Mouse (Mus musculus) forebrain, embryonic 13.5 days (tissue): ENCODE data around the gene Dock3. TPM values are rescaled to one million over a fixed set of nuclear protein-coding genes. Genes with fewer than 3 reads are reported as not detected.

Experiments used
- ATAC-seq: fragments of 200-750 bp; cut with Nextera tagmentation; 2 replicates; pipeline ENCODE4 v1.8.0; 2017
- H3K27ac ChIP-seq: fragments of 300-500 bp; sonication (generic); 2 replicates; pipeline ENCODE4 v1.5.1; 2015; ENCODE audit warnings: inconsistent platforms, mild to moderate bottlenecking, moderate library complexity
- H3K27me3 ChIP-seq: fragments of 300-500 bp; sonication (generic); 2 replicates; pipeline ENCODE4 v1.6.1; 2015; ENCODE audit warnings: mild to moderate bottlenecking, inconsistent platforms
- H3K36me3 ChIP-seq: fragments of 300-500 bp; sonication (generic); 2 replicates; pipeline ENCODE4 v1.6.1; 2015; ENCODE audit warnings: mild to moderate bottlenecking, inconsistent platforms; ENCODE audit not compliant: poor library complexity, severe bottlenecking
- H3K4me1 ChIP-seq: fragments of 300-500 bp; sonication (generic); 2 replicates; pipeline ENCODE4 v1.6.1; 2015; ENCODE audit warnings: inconsistent platforms
- H3K4me2 ChIP-seq: fragments of 300-500 bp; sonication (generic); 2 replicates; pipeline ENCODE4 v1.6.1; 2015; ENCODE audit warnings: inconsistent platforms, mild to moderate bottlenecking, moderate library complexity
- H3K4me3 ChIP-seq: fragments of 300-500 bp; sonication (generic); 2 replicates; pipeline ENCODE4 v1.5.1; 2015; ENCODE audit warnings: mild to moderate bottlenecking, inconsistent platforms
- H3K9ac ChIP-seq: fragments of 300-500 bp; sonication (generic); 2 replicates; pipeline ENCODE4 v1.6.1; 2015; ENCODE audit warnings: mild to moderate bottlenecking, inconsistent platforms
- H3K9me3 ChIP-seq: fragments of 300-500 bp; sonication (generic); replicated peaks from 2 replicates; pipeline ENCODE4 v1.6.1; 2016; ENCODE audit warnings: inconsistent platforms
- WGBS: fragments of 180-500 bp; shearing (Covaris S2); methylation state at CpG from one replicate; pipeline ENCODE4 v1.1.7; 2015; 5-methylcytosine and 5-hydroxymethylcytosine counted together
- microRNA-seq: library from miRNA; unstranded; fragments of <30 nt; microRNA quantifications from one replicate; pipeline ENCODE4, GENCODE M21; 2016
- polyA plus RNA-seq: library from polyadenylated mRNA; unstranded; fragments of >200 nt; fragmentation: Nextera tagmentation; extraction: Ambion mirVana; gene quantifications from 2 replicates; pipeline ENCODE4 v1.2.1, GENCODE M21; 2015

Gene Dock3
- polyA plus RNA-seq, 1 experiment from 2014 or later, result 16.1 TPM

DNA sequence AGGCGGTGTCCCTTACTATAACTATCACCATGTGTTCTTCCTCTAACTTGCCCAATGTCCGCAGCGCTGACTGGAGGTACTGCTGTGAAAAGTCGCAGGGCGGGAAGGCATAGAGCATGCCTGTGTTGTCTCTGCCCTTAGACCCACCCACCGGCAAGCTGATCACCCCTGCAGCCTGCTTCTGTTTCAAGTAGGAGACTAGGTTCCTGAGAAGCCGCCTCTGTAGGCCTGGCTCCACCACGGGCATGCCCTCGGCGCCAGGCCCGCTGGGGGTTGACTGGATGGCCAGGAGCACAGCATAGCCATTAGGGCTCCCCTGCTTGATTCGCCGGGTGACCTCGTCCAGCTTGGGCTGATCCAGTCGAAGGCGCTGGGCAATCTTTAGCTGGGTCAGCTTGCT, 347.4 kb downstream of the Dock3 start:
- Histone ChIP-seq H3K36me3 (peaks cover 77% of the 10 kb centered on the region), H3K27ac (no peak overlapping the region), H3K4me3 (peak overlapping the region; percentile 97), H3K4me2 (peak overlapping the region; percentile 98), H3K9me3 (no peaks in the 10 kb centered on the region), H3K4me1 (peaks cover 68% of the 10 kb centered on the region), H3K9ac (peak overlapping the region; percentile 99), H3K27me3 (no peaks in the 10 kb centered on the region)
- ATAC-seq, result no peak
- WGBS, result 52% methylated on average over 16 of the region's 16 CpGs

GRCm38 (mm10) chr9:106883085-106883484, 348.6 kb downstream of the Dock3 start:
- Histone ChIP-seq H3K9ac (peak overlapping the region; percentile 60), H3K9me3 (no peaks in the 10 kb centered on the region), H3K4me2 (peak overlapping the region; percentile 98), H3K27ac (no peak overlapping the region), H3K27me3 (no peaks in the 10 kb centered on the region), H3K36me3 (peaks cover 76% of the 10 kb centered on the region), H3K4me1 (peaks cover 57% of the 10 kb centered on the region), H3K4me3 (peak overlapping the region; percentile 30)
- no peak for ATAC-seq
- WGBS, result 78% methylated on average over 3 of the region's 3 CpGs

- peaks cover 48% of the 10 kb centered on the region for H3K4me1 ChIP-seq
- H3K27ac ChIP-seq, result no peak overlapping the region
- H3K4me3 ChIP-seq, result no peak overlapping the region
- H3K27me3 ChIP-seq, result no peaks in the 10 kb centered on the region
- H3K36me3 ChIP-seq, result peaks cover 79% of the 10 kb centered on the region
- 71% methylated on average over 4 of the region's 4 CpGs for WGBS
- peak overlapping the region; percentile 60; the same call in 1 of the 2 replicates for H3K9ac ChIP-seq
- peak overlapping the region; percentile 24 for H3K4me2 ChIP-seq
- H3K9me3 ChIP-seq, result no peaks in the 10 kb centered on the region
- no peak for ATAC-seq
Observed at GRCm38 (mm10) chr9:106882176-106882575, 349.5 kb downstream of the Dock3 start.

DNA sequence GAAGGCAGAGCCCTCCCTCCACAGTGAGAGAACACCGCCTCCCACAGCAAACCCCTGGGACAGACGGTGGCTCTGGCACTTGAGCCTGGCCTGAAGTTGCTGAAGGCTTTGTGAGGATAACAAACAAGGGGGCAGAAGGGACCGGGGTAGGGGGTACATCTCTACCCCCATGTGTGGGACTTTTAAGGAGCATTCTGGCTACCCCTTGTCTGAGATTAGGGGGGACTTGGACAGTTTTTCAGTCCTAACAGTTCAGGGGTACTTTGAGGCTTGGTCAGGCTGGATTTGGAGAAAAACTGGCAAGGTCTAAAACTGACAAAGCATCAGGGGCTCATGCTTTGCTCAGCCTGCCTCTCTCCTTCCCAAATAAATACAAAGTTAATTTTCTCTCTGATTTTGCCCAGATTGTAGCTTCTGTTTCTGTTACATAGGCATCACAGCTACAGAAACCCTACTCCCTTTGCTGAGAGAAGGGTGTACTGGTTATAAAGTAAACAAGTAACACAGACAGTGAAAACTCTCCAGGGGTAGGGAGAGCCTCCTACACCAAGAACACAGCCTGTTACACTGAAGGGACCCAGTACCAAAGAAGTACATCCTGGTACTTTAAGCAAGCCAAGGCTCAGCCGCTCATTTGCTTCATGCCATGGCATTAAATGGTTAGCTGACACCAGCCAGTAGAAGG, 350.5 kb downstream of the Dock3 start:
- H3K9me3 ChIP-seq, result no peaks in the 10 kb centered on the region
- H3K36me3 ChIP-seq, result peaks cover 88% of the 10 kb centered on the region
- 67% methylated on average over 4 of the region's 4 CpGs for WGBS
- no peaks in the 10 kb centered on the region for H3K27me3 ChIP-seq
- H3K27ac ChIP-seq, result peak overlapping the region; percentile 31; the same call in 1 of the 2 replicates
- peak overlapping the region; percentile 34; the same call in 1 of the 2 replicates for H3K9ac ChIP-seq
- ATAC-seq, result no peak
- H3K4me2 ChIP-seq, result no peak overlapping the region
- H3K4me3 ChIP-seq, result peak overlapping the region; percentile 9; the same call in 1 of the 2 replicates
- H3K4me1 ChIP-seq, result peaks cover 48% of the 10 kb centered on the region

- WGBS, result 54% methylated on average over 4 of the region's 4 CpGs
Observed at GRCm38 (mm10) chr9:106879471-106879870, 352.2 kb downstream of the Dock3 start.

DNA sequence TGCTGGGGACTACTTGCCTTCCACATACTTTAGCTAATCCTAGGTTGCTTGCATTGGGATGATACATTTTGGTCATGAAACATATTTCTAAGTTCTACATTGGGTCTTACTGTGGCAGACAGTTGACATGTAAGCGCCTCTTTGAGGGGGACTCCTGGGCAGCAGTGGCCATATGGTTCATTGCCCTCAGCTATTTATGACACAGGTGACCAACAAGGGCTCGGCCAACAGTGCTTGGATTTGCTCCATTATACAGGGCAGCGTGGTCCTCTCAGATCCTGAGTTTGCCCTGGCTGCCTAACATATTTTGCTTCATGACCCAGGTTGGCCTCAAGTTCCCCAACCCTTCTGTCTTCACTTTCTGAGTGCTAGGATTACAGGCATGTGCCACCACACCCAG, 355.0 kb downstream of the Dock3 start:
- Histone ChIP-seq H3K9ac (no peak overlapping the region), H3K27ac (no peak overlapping the region), H3K36me3 (peaks cover 84% of the 10 kb centered on the region), H3K27me3 (no peaks in the 10 kb centered on the region), H3K4me1 (peaks cover 8% of the 10 kb centered on the region), H3K9me3 (no peaks in the 10 kb centered on the region), H3K4me3 (no peak overlapping the region), H3K4me2 (no peak overlapping the region)
- 90% methylated on average over 3 of the region's 3 CpGs for WGBS
- ATAC-seq, result no peak

More at GRCm38 (mm10) chr9:106879471-106879870, 352.2 kb downstream of the Dock3 start:
- no peak overlapping the region for H3K9ac ChIP-seq
- peaks cover 36% of the 10 kb centered on the region for H3K4me1 ChIP-seq
- peaks cover 91% of the 10 kb centered on the region for H3K36me3 ChIP-seq
- H3K4me3 ChIP-seq, result no peak overlapping the region
- H3K9me3 ChIP-seq, result no peaks in the 10 kb centered on the region
- H3K27me3 ChIP-seq, result no peaks in the 10 kb centered on the region
- H3K4me2 ChIP-seq, result no peak overlapping the region
- no peak overlapping the region for H3K27ac ChIP-seq
- no peak for ATAC-seq

DNA sequence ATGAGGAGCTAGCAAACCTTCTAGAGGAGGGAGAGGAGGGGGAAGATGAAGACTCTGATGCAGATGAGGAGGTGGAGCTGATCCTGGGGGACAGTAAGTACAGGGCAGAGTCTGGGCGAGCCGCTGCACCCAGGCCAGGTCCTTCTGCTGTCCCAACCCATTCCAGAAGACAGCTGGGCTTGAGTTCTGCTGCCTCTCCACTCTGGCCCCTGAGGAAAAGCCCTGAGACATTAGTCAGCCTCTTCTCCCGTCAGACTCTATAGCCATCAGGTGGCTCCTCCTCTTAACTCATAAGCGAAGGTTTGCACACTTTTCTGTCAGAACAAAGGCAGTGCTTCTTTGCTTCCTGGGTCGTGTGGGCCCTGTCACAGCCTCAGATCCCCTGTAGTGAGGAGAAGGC, 357.5 kb downstream of the Dock3 start:
- WGBS, result 80% methylated on average over 5 of the region's 5 CpGs
- ATAC-seq, result no peak
- H3K9ac ChIP-seq, result no peak overlapping the region

DNA sequence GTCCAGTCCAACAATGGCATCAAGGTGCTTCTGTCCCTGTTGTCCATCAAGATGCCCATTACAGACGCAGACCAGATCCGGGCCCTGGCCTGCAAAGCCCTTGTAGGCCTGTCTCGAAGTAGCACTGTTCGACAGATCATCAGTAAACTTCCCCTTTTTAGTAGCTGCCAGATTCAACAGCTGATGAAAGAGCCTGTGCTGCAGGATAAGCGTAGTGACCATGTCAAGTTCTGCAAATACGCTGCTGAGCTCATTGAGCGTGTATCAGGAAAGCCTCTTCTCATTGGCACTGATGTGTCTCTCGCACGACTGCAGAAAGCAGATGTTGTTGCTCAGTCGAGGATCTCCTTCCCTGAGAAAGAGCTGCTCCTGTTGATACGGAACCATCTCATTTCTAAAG, 373.7 kb downstream of the Dock3 start:
- Histone ChIP-seq H3K27ac (no peak overlapping the region), H3K9ac (no peak overlapping the region), H3K4me1 (no peaks in the 10 kb centered on the region), H3K4me2 (no peak overlapping the region), H3K4me3 (no peak overlapping the region), H3K27me3 (no peaks in the 10 kb centered on the region), H3K36me3 (peaks cover 82% of the 10 kb centered on the region), H3K9me3 (no peaks in the 10 kb centered on the region)
- no peak for ATAC-seq
- 94% methylated on average over 11 of the region's 11 CpGs for WGBS

More for the DNA sequence above, 357.5 kb downstream of the Dock3 start:
- no peaks in the 10 kb centered on the region for H3K27me3 ChIP-seq
- H3K4me3 ChIP-seq, result no peak overlapping the region
- no peak overlapping the region for H3K27ac ChIP-seq
- H3K9me3 ChIP-seq, result no peaks in the 10 kb centered on the region
- no peaks in the 10 kb centered on the region for H3K4me1 ChIP-seq
- no peak overlapping the region for H3K4me2 ChIP-seq
- peaks cover 79% of the 10 kb centered on the region for H3K36me3 ChIP-seq

- Histone ChIP-seq H3K9me3 (no peaks in the 10 kb centered on the region), H3K4me3 (no peak overlapping the region), H3K27me3 (no peaks in the 10 kb centered on the region), H3K9ac (no peak overlapping the region), H3K27ac (no peak overlapping the region), H3K4me2 (no peak overlapping the region), H3K4me1 (no peaks in the 10 kb centered on the region), H3K36me3 (peaks cover 84% of the 10 kb centered on the region)
- WGBS, result 88% methylated on average over 3 of the region's 3 CpGs
- no peak for ATAC-seq
Observed at GRCm38 (mm10) chr9:106856664-106857063, 375.0 kb downstream of the Dock3 start.

Small RNA genes lying within 50 kb of the gene (microRNA-seq; reads per million reads assigned to microRNA genes)
- not detected for gene Gm22238

Other genes starting within 250 kb of the Dock3 start
- 2.0 and 2.4 TPM in 2 replicates for gene Mapkapk3, start 58.0 kb upstream of the Dock3 start, polyA plus RNA-seq
- 6.2 and 7.3 TPM in 2 replicates for gene Cish, start 64.1 kb upstream of the Dock3 start, polyA plus RNA-seq
- 13.3 and 13.9 TPM in 2 replicates for gene Hemk1, start 106.4 kb upstream of the Dock3 start, polyA plus RNA-seq
- gene 6430571L13Rik, start 108.7 kb upstream of the Dock3 start, polyA plus RNA-seq, result 3.1 and 3.2 TPM in 2 replicates
- 3.3 and 4.5 TPM in 2 replicates for gene Cacna2d2, start 167.7 kb upstream of the Dock3 start, polyA plus RNA-seq